Mouse (Mus musculus) MEL (cell line): ENCODE data around the gene Cdh6.

Experiments
- CTCF ChIP-seq, 3 experiments: IDR thresholded peaks in 2 of 3; conservative IDR thresholded peaks in 1 of 3; 2 replicates each; pipeline ENCODE4 v1.5.1; 2011 to 2012; ENCODE audit warnings: low read length in 3 of 3, low read depth in 2 of 3, mild to moderate bottlenecking in 2 of 3, improper control_type of control experiment in 1 of 3, inconsistent platforms in 1 of 3, mixed read lengths in 1 of 3, moderate library complexity in 1 of 3; ENCODE audit not compliant: control insufficient read depth in 1 of 3, insufficient read depth in 1 of 3, poor library complexity in 1 of 3, severe bottlenecking in 1 of 3
- E2F4 ChIP-seq: IDR thresholded peaks from 2 replicates; pipeline ENCODE4 v1.6.1; 2011; ENCODE audit warnings: low read depth, low read length, improper control_type of control experiment, borderline replicate concordance
- MAFK ChIP-seq: IDR thresholded peaks from 2 replicates; pipeline ENCODE4 v1.6.1; 2011; ENCODE audit warnings: low read depth, mild to moderate bottlenecking, low read length, improper control_type of control experiment, borderline replicate concordance
- MAX ChIP-seq: IDR thresholded peaks from 2 replicates; pipeline ENCODE4 v1.6.1; 2011; ENCODE audit warnings: low read length, improper control_type of control experiment
- MYC ChIP-seq: IDR thresholded peaks from 2 replicates; pipeline ENCODE4 v1.6.1; 2011; ENCODE audit warnings: low read depth, mild to moderate bottlenecking, low read length, improper control_type of control experiment, moderate library complexity
- NRF1 ChIP-seq: IDR thresholded peaks from 2 replicates; pipeline ENCODE4 v1.6.1; 2014; ENCODE audit warnings: low read depth, mild to moderate bottlenecking, inconsistent platforms, low read length, improper control_type of control experiment, moderate library complexity; ENCODE audit not compliant: poor library complexity, insufficient read depth, severe bottlenecking
- POLR2A ChIP-seq, 2 experiments: IDR thresholded peaks; 2 replicates each; pipeline ENCODE4 v1.6.1; 2011 to 2012; ENCODE audit warnings: low read length in 2 of 2, mild to moderate bottlenecking in 2 of 2, control low read depth in 1 of 2, improper control_type of control experiment in 1 of 2, low read depth in 1 of 2, moderate library complexity in 1 of 2; ENCODE audit not compliant: control insufficient read depth in 1 of 2, insufficient read depth in 1 of 2, poor library complexity in 1 of 2
- SMC3 ChIP-seq: IDR thresholded peaks from 2 replicates; pipeline ENCODE4 v1.6.1; 2011; ENCODE audit warnings: low read depth, low read length, improper control_type of control experiment
- TBP ChIP-seq: IDR thresholded peaks from 2 replicates; pipeline ENCODE4 v1.8.0; 2011; ENCODE audit warnings: low read depth, low read length, improper control_type of control experiment
- ZMIZ1 ChIP-seq: IDR thresholded peaks from 2 replicates; pipeline ENCODE4 v1.6.1; 2012; ENCODE audit warnings: low read depth, mild to moderate bottlenecking, inconsistent platforms, low read length, improper control_type of control experiment, moderate library complexity

DNA sequence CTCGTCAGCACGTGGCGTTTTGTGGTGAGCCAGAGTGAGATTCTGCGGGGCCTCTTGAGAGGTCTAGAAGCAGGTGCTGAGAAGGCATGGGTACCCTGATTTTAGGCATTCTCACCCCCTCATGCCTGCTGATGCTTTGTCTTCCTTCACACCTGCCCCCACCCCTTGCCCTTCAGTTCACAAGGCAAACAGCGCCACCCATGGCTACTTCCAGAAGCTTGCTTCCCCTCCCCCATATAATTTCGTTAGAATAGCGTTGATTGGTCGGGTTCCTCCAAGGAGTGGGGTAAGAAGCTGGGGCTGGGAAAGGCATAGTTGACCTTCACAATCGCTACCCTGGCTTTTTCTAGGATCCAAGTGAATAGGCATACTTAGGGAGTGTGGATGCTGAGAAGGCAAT, 2.5 kb upstream of the Cdh6 start:
- TF ChIP-seq NRF1, result no peak
- TF ChIP-seq TBP, result no peak
- TF ChIP-seq MAX, result no peak
- TF ChIP-seq POLR2A (IDR thresholded peaks at IDR 0.05; ENCODE audit: control insufficient read depth in 1 of 2, insufficient read depth in 1 of 2, low read depth in 1 of 2, low read length in 2 of 2, poor library complexity in 1 of 2), result no peak
- no peak for TF ChIP-seq MAFK
- TF ChIP-seq MYC, result no peak
- TF ChIP-seq ZMIZ1, result no peak
- TF ChIP-seq CTCF (IDR thresholded peaks at IDR 0.05 in 2 of 3, conservative IDR thresholded peaks at IDR 0.05 in 1 of 3; ENCODE audit: control insufficient read depth in 1 of 3, insufficient read depth in 1 of 3, low read depth in 2 of 3, low read length in 3 of 3, poor library complexity in 1 of 3, severe bottlenecking in 1 of 3), result 0 out of 6 replicates have a peak, but pooled peaks of 1 of the 3 experiments have one; percentile 0
- no peak for TF ChIP-seq SMC3
- TF ChIP-seq E2F4, result no peak
